Mouse (Mus musculus) embryonic facial prominence, embryonic 13.5 days (tissue): ENCODE measurements around the gene Rhpn2. TPM values are rescaled to one million over a fixed set of nuclear protein-coding genes. Genes with fewer than 3 reads are reported as not detected.

Experiments used
- ATAC-seq: fragments of 200-750 bp; cut with Nextera tagmentation; 2 replicates; pipeline ENCODE4 v1.8.0; 2017; ENCODE audit warnings: low read depth; ENCODE audit not compliant: insufficient number of reproducible peaks, insufficient read depth, low FRiP score, low TSS enrichment
- H3K27ac ChIP-seq: fragments of 300-500 bp; sonication (generic); 2 replicates; pipeline ENCODE4 v1.5.1; 2015; ENCODE audit warnings: moderate library complexity, mild to moderate bottlenecking, inconsistent platforms
- H3K27me3 ChIP-seq: fragments of 300-500 bp; sonication (generic); 2 replicates; pipeline ENCODE4 v1.6.1; 2015; ENCODE audit warnings: mild to moderate bottlenecking, inconsistent platforms
- H3K36me3 ChIP-seq: fragments of 300-500 bp; sonication (generic); 2 replicates; pipeline ENCODE4 v1.6.1; 2015; ENCODE audit warnings: mild to moderate bottlenecking, inconsistent platforms
- H3K4me1 ChIP-seq: fragments of 300-500 bp; sonication (generic); 2 replicates; pipeline ENCODE4 v1.6.1; 2015; ENCODE audit warnings: inconsistent platforms
- H3K4me2 ChIP-seq: fragments of 300-500 bp; sonication (generic); 2 replicates; pipeline ENCODE4 v1.6.1; 2015; ENCODE audit warnings: moderate library complexity, mild to moderate bottlenecking, inconsistent platforms
- H3K4me3 ChIP-seq: fragments of 300-500 bp; sonication (generic); 2 replicates; pipeline ENCODE4 v1.5.1; 2015; ENCODE audit warnings: mild to moderate bottlenecking, inconsistent platforms
- H3K9ac ChIP-seq: fragments of 300-500 bp; sonication (generic); 2 replicates; pipeline ENCODE4 v1.6.1; 2015; ENCODE audit warnings: mild to moderate bottlenecking, inconsistent platforms
- H3K9me3 ChIP-seq: fragments of 300-500 bp; sonication (generic); 2 replicates; pipeline ENCODE4 v1.6.1; 2016; ENCODE audit warnings: inconsistent platforms
- WGBS: fragments of 180-500 bp; shearing (Covaris S2); methylation state at CpG from one replicate; pipeline ENCODE4 v1.1.7; 2015; ENCODE audit warnings: mixed read lengths; 5-methylcytosine and 5-hydroxymethylcytosine counted together
- polyA plus RNA-seq: library from polyadenylated mRNA; unstranded; fragments of >200 nt; fragmentation: Nextera tagmentation; extraction: Ambion mirVana; gene quantifications from 2 replicates; pipeline ENCODE4 v1.2.1, GENCODE M21; 2015

Rhpn2 gene
- polyA plus RNA-seq, 1 experiment from 2014 or later = 5.6 TPM

DNA sequence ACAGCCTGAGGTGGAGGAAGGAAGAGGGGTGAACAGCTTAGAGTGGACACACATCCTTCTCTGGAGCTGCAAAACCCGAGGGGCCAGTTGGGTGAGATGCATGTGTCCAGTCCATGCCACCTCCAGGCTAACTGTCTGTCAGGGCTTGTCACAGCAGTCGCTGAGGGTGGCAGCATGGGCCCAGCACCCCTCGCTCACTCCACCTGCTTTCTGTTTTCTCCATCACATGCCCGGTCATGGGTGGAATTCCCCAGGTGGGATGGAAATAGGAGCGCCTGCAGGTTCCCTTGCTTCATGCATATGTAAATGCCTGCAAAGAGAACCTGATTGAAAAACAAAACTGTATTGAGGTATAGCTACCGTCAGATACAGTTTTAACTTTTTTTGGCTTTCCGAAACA, 40.3 kb downstream of the Rhpn2 start:
- 78% methylated on average over 7 of the region's 7 CpGs for WGBS
- ATAC-seq = no peak
- H3K27ac ChIP-seq = no peak overlapping the region
- no peaks in the 10 kb centered on the region for H3K36me3 ChIP-seq
- H3K9me3 ChIP-seq = no peaks in the 10 kb centered on the region
- no peaks in the 10 kb centered on the region for H3K27me3 ChIP-seq
- H3K4me2 ChIP-seq = no peak overlapping the region
- no peaks in the 10 kb centered on the region for H3K4me1 ChIP-seq
- no peak overlapping the region for H3K9ac ChIP-seq
- H3K4me3 ChIP-seq = no peak overlapping the region

DNA sequence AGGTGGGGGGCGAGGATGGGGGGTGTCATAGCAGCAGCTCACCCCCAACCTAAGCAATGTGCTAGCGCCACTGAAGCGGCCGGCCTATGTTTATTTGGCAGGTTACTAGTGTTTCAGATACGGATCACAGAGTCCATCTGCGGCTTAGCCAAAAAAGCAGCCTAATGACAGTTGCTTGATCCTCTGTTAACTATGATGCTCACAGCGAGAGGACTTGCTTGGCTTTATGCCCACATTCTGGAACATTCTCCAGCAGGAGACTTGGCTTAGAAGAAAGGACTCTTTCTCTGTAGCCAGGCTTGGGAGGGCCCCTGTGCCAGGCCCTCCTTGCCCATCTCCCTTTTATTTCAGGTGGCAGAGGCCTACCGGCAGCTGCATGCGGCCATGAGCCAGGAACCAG, 42.7 kb downstream of the Rhpn2 start:
- Histone ChIP-seq H3K9me3 (no peaks in the 10 kb centered on the region), H3K27ac (no peak overlapping the region), H3K9ac (no peak overlapping the region), H3K27me3 (no peaks in the 10 kb centered on the region), H3K4me2 (no peak overlapping the region), H3K4me3 (no peak overlapping the region), H3K4me1 (0 out of 2 replicates have a peak, but pooled peaks cover 3% of the 10 kb centered on the region), H3K36me3 (no peaks in the 10 kb centered on the region)
- WGBS = 90% methylated on average over 9 of the region's 9 CpGs
- no peak for ATAC-seq

DNA sequence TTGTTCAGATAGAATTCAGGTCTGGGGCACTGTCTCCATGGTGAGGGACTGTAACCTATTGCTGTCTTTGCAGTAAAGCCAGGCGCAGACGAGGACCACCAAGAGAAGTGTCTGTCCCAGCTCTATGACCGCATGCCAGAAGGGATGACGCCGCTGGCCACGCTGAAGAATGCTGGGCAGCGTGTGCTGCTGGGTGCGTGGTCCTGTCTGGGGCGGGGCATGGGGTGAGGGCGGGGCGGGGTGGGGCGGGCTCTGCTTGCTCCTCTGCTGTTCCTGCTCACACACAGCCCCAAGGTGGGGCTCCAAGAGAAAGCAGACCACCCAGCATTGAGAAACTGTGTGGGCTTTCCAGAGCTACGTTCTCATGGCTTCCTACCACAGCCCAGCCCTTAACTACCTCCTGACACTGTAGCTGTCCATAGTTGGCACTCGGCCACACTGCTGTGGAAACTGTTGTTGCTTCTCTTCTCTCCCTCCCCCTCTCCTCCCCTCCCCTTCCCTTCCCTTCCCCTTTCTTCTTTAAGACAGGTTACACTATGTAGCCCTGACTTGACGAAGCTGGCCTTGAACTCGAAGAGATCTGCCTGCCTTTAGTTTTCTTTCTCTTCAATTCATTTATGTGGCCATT, 45.6 kb downstream of the Rhpn2 start:
- Histone ChIP-seq H3K36me3 (no peaks in the 10 kb centered on the region), H3K27me3 (no peaks in the 10 kb centered on the region), H3K27ac (no peak overlapping the region), H3K9ac (no peak overlapping the region), H3K4me2 (peak overlapping the region; percentile 3), H3K4me3 (no peak overlapping the region), H3K4me1 (0 out of 2 replicates have a peak, but pooled peaks cover 3% of the 10 kb centered on the region), H3K9me3 (no peaks in the 10 kb centered on the region)
- 46% methylated on average over 16 of the region's 16 CpGs for whole genome bisulfite sequencing
- 0 out of 2 replicates have a peak, but pooled peaks have one; percentile 44 for ATAC-seq

DNA sequence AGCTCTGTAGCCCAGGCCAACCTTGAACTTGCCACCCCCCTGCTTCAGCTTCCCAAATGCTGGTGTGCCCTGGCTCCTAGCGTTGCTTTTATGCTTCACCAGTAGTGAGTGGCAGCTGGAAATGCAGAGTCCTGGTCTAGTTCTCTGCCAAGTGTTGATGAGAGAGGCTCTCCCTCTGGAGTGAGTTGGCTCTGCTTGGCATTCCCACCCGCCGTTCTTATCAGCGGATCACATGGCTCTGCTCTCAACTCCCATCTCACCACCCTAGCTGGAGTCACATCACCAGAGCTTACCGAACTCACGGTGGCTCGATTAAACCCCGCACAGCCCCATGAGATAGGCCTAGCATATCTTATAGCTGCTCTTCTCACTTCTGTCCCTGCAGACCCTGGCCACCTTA, 46.4 kb downstream of the Rhpn2 start:
- Histone ChIP-seq H3K36me3 (no peaks in the 10 kb centered on the region), H3K9ac (no peak overlapping the region), H3K4me3 (no peak overlapping the region), H3K4me1 (0 out of 2 replicates have a peak, but pooled peaks cover 3% of the 10 kb centered on the region), H3K27me3 (no peaks in the 10 kb centered on the region), H3K4me2 (no peak overlapping the region), H3K27ac (no peak overlapping the region), H3K9me3 (no peaks in the 10 kb centered on the region)
- 93% methylated on average over 8 of the region's 8 CpGs for WGBS
- ATAC-seq = no peak

DNA sequence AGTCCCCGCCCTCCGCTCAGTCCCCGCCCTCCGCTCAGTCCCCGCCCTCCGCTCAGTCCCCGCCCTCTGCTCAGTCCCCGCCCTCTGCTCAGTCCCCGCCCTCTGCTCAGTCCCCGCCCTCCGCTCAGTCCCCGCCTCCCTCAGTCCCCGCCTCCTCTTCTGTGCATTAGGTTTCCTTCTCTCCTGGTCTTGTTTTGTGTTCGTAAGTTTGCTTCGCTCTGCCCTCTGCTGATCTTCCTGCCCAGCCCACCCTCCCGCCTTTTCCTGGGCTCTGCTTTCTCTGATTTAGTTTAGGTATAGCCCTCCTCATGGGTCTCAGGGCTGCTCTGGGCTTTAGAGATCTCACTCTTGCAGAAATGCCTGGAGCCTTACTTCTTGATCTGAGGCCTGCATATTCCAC, 47.9 kb downstream of the Rhpn2 start:
- Histone ChIP-seq H3K27ac (no peak overlapping the region), H3K4me1 (0 out of 2 replicates have a peak, but pooled peaks cover 3% of the 10 kb centered on the region), H3K9ac (no peak overlapping the region), H3K4me2 (no peak overlapping the region), H3K36me3 (no peaks in the 10 kb centered on the region), H3K27me3 (no peaks in the 10 kb centered on the region), H3K4me3 (no peak overlapping the region), H3K9me3 (no peaks in the 10 kb centered on the region)
- ATAC-seq = no peak
- 33% methylated on average over 13 of the region's 16 CpGs for WGBS

DNA sequence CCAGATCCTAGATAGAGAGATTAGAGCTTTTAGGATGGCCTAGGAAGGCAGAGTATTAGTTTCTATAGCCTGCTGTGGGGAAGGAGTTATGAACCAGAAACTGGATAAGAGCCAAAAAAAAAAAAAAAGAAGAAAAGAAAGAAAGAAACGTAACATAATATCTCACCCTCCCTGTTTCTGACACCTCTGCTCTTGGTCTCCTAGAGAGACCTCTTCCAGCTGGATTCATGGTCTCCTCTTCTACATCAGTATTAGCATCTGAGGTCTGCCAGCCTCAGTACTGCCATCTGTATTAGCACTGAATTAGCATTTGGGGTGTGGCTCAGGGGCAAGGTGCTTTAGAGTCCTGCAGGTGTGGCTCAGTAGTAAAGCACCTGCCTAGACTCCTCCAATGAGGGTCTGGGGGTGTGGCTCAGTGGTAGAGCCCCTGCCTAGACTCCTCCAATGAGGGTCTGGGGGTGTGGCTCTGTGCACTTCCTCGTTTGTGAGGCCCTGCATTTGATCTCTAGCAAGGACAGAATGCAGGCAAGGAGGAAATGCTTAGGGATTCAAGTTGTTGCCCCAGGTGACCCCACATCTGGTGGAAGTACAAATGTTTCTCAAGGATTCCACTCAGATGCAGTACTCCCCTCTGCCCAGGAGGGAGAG, 48.9 kb downstream of the Rhpn2 start:
- no peaks in the 10 kb centered on the region for H3K36me3 ChIP-seq
- no peak overlapping the region for H3K4me3 ChIP-seq
- no peak overlapping the region for H3K4me2 ChIP-seq
- 0 out of 2 replicates have a peak, but pooled peaks cover 3% of the 10 kb centered on the region for H3K4me1 ChIP-seq
- peak; percentile 38; the same call in 1 of the 2 replicates for ATAC-seq
- H3K27ac ChIP-seq = no peak overlapping the region
- H3K9me3 ChIP-seq = no peaks in the 10 kb centered on the region
- WGBS = 29% methylated on average over 2 of the region's 2 CpGs
- no peaks in the 10 kb centered on the region for H3K27me3 ChIP-seq
- no peak overlapping the region for H3K9ac ChIP-seq

DNA sequence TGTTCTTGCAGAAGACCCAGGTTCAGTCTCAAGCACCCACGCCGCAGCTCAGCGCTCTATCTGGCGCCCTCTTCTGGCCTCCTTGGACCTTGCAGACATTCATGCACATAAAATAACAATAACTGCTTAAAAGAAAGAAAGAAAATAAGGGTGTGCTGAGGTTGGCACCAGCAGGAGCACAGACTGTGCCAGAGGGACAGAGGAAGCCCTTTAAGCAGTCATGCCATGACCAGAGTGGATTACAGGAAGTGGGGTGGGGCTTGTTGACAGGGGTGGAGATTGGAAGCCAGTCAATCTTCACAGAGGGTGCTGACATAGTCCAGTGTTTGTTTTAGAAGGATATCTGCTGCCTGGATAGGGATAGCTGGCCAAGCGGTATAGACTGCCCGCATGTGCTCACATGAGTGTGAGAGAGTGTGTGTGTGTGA, 52.6 kb downstream of the Rhpn2 start:
- H3K4me1 ChIP-seq = no peaks in the 10 kb centered on the region
- no peaks in the 10 kb centered on the region for H3K36me3 ChIP-seq
- H3K9me3 ChIP-seq = no peaks in the 10 kb centered on the region
- H3K4me2 ChIP-seq = no peak overlapping the region
- no peak overlapping the region for H3K9ac ChIP-seq
- no peak overlapping the region for H3K27ac ChIP-seq
- H3K27me3 ChIP-seq = no peaks in the 10 kb centered on the region
- 60% methylated on average over 6 of the region's 6 CpGs for WGBS
- H3K4me3 ChIP-seq = no peak overlapping the region
- no peak for ATAC-seq

DNA sequence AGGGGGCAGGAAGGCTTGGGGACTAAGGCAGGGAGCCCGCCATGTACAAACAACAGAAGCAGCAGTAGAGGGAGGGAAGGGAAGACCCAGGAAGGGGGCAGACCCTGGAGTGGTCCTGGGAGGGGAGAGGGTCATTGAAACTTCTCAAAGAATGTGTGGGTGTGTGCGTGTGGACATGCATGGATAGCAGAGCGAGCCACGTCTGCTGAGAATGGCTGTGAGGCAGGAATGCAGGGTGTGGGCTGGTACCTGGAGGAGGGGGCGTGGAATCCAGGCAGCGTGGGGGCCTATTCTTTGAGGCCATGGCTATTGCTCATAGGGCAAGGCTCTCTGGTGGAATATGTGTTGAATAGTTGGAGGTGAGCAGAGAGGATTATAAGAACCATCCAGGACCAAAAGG, 54.7 kb downstream of the Rhpn2 start:
- no peaks in the 10 kb centered on the region for H3K4me1 ChIP-seq
- H3K27me3 ChIP-seq = no peaks in the 10 kb centered on the region
- H3K9me3 ChIP-seq = no peaks in the 10 kb centered on the region
- no peak for ATAC-seq
- 54% methylated on average over 6 of the region's 6 CpGs for WGBS
- H3K4me3 ChIP-seq = no peak overlapping the region
- no peak overlapping the region for H3K4me2 ChIP-seq
- no peak overlapping the region for H3K27ac ChIP-seq
- no peak overlapping the region for H3K9ac ChIP-seq
- peaks cover 8% of the 10 kb centered on the region for H3K36me3 ChIP-seq

DNA sequence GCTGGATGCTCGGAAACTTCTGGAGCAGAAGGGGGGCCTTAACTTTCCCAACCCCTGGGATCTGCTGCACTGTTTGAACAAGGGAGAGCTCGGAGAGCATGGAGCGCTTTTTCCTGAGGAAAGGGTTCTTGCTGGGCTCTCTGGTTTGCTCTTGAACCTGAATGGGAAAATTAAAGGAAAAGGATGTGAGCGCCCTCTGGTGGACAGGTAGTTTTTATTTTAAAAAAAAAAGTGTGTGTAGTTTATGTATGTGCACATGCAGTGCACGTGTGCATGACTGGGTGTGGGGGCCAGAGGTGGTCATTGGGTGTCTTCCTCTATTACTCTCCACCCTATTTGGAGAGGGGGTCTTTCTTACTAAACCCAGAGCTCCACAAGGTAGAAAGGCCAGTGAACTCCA, 59.0 kb downstream of the Rhpn2 start:
- WGBS = 57% methylated on average over 5 of the region's 5 CpGs
- Histone ChIP-seq H3K9ac (no peak overlapping the region), H3K4me1 (peaks cover 18% of the 10 kb centered on the region), H3K27me3 (no peaks in the 10 kb centered on the region), H3K27ac (no peak overlapping the region), H3K9me3 (no peaks in the 10 kb centered on the region), H3K4me3 (no peak overlapping the region), H3K36me3 (peaks cover 17% of the 10 kb centered on the region), H3K4me2 (no peak overlapping the region)
- no peak for ATAC-seq

DNA sequence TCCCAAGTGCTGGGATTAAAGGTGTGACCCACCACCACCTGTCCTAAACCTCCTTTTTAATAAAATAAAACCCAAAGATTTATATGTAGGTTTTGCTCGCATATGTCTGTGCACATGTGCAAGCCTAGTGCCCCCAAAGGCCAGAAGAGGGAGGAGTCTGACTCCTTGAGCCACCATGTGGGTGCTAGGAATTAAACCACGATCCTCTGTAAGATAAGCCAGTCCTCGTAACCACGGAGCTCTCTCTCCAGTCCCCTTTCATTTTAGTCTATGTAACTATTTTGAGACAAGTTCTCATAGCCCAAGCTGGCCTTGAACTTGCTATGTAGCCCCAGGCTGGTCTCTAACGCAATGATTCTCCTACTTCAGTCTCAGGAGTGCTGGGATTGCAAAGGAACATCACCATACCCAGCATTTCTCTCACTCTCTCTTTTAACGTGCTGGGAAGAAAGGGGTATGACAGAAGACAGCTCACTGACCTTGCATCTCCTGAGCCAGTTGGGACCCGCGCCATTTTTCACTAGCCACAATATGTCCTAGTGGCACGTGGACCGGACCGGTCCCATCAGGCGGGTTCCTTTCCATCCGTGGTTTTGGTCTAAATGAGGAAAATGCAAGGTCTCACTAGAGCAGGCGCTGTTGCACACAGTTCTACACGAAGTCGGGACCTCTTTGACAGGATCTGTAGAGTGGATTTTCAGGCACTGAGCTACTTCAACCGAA, 61.9 kb downstream of the Rhpn2 start:
- peak overlapping the region; percentile 82 for H3K4me2 ChIP-seq
- H3K4me3 ChIP-seq = peak overlapping the region; percentile 70
- H3K27ac ChIP-seq = no peak overlapping the region; the same call in 1 of the 2 replicates
- peaks cover 34% of the 10 kb centered on the region for H3K36me3 ChIP-seq
- H3K9me3 ChIP-seq = no peaks in the 10 kb centered on the region
- H3K4me1 ChIP-seq = peaks cover 20% of the 10 kb centered on the region
- no peaks in the 10 kb centered on the region for H3K27me3 ChIP-seq
- 15% methylated on average over 17 of the region's 17 CpGs for WGBS
- ATAC-seq = no peak
- H3K9ac ChIP-seq = peak overlapping the region; percentile 72

DNA sequence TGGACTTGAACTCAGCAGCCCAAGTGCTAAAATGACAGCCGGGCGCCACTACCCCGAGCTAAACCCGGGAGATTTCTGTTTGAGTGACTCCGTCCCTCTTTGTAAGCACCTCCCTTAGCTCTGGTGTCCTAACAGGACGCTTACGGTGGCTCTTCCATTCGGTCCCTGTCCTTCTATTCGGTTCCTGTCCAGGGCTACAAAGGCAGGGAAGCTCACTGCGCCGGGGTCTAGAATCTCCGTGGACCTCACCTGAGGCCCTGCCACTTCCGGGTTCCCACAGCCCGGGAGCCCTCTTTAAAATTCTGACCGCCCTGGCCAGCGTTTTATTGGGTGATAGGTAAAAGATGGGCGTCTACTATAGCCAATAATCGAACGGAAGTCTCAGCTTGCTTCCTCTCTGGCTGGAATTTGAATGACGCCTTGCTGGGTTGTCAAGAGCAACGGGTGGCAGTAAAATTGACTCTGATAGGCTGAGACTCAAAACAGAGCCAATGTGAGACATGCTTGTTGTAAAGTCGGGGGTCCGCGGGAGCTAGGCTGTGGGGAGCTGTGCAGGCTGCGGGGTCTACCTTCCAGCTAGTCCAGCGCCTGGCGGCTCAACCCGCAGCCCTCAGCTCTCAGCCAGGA, 62.7 kb downstream of the Rhpn2 start, which contains the start of the genes Faap24 and Cep89:
TSS of gene Faap24 (minus strand) at position 295 of the 627 bp plus-strand sequence.
TSS of gene Cep89 (plus strand) at position 494 of the 627 bp plus-strand sequence.
- Histone ChIP-seq H3K27me3 (no peaks in the 10 kb centered on the region), H3K4me3 (peak within 1 kb of the TSS; percentile 70), H3K36me3 (peaks cover 42% of the 10 kb centered on the region), H3K9ac (peak within 1 kb of the TSS; percentile 83), H3K9me3 (no peaks in the 10 kb centered on the region), H3K27ac (no peak within 1 kb of the TSS; the same call in 1 of the 2 replicates), H3K4me1 (peaks cover 20% of the 10 kb centered on the region), H3K4me2 (peak within 1 kb of the TSS; percentile 88)
- ATAC-seq = peak; percentile 93
- under 1% methylated on average over 28 of the region's 28 CpGs for WGBS
